Mouse (Mus musculus) layer of hippocampus, adult 11-12 months (tissue): ENCODE results near the gene Fsd1.
A peak's percentile ranks its signal among the peaks of the same experiment; 100 is the strongest.

Experiments
- DNase-seq: peaks from one replicate; pipeline ENCODE4 v3.0.0; 2022; ENCODE audit warnings: low spot score

The Fsd1 gene

GRCm38 (mm10) chr17:55963171-55963570, 23.1 kb upstream of the Fsd1 start:
- no peak for DNase-seq

GRCm38 (mm10) chr17:55964496-55964895, 21.8 kb upstream of the Fsd1 start:
- no peak for DNase-seq

GRCm38 (mm10) chr17:55964996-55965395, 21.3 kb upstream of the Fsd1 start:
- DNase-seq, result no peak

- DNase-seq, result no peak
Measured at GRCm38 (mm10) chr17:55967186-55967585, 19.1 kb upstream of the Fsd1 start.

GRCm38 (mm10) chr17:55968210-55968609, 18.1 kb upstream of the Fsd1 start:
- no peak for DNase-seq

- no peak for DNase-seq
Measured at GRCm38 (mm10) chr17:55969560-55969959, 16.7 kb upstream of the Fsd1 start.

- DNase-seq, result no peak
Measured at GRCm38 (mm10) chr17:55969966-55970891, 16.1 kb upstream of the Fsd1 start, which contains the start of gene Shd. TSS of gene Shd (plus strand) at chr17:55970467.

- no peak for DNase-seq
Measured at GRCm38 (mm10) chr17:55971453-55971852, 14.9 kb upstream of the Fsd1 start.

GRCm38 (mm10) chr17:55976255-55976862, 9.9 kb upstream of the Fsd1 start:
- peak; percentile 80 for DNase-seq

- DNase-seq, result no peak
Measured at GRCm38 (mm10) chr17:55977301-55977700, 9.0 kb upstream of the Fsd1 start.

GRCm38 (mm10) chr17:55990278-55990898, 4.1 kb downstream of the Fsd1 start:
- no peak for DNase-seq

GRCm38 (mm10) chr17:55996007-55996406, 9.7 kb downstream of the Fsd1 start:
- no peak for DNase-seq

GRCm38 (mm10) chr17:55999794-56000499, 13.6 kb downstream of the Fsd1 start:
- DNase-seq, result no peak

- no peak for DNase-seq
Measured at GRCm38 (mm10) chr17:56003000-56003399, 16.7 kb downstream of the Fsd1 start.

- DNase-seq, result no peak
Measured at GRCm38 (mm10) chr17:56005415-56006061, 19.2 kb downstream of the Fsd1 start, which contains the start of the genes Stap2 and Mpnd. TSS of gene Stap2 (minus strand) at chr17:56005584. TSS of gene Mpnd (plus strand) at chr17:56005711.

GRCm38 (mm10) chr17:56006956-56007355, 20.6 kb downstream of the Fsd1 start:
- DNase-seq, result no peak

GRCm38 (mm10) chr17:56007444-56008355, 21.4 kb downstream of the Fsd1 start:
- DNase-seq, result no peak

GRCm38 (mm10) chr17:56008356-56009087, 22.2 kb downstream of the Fsd1 start:
- peak; percentile 95 for DNase-seq

- peak; percentile 93 for DNase-seq
Measured at GRCm38 (mm10) chr17:56009088-56009961, 23.0 kb downstream of the Fsd1 start.
